Mouse (Mus musculus): ENCODE results near the gene Plod2. TPM values are rescaled to one million over a fixed set of nuclear protein-coding genes. Genes with fewer than 3 reads are reported as not detected.

Plod2 gene
- polyA plus RNA-seq, 1 experiment = 3.6 TPM

GRCm38 (mm10) chr9:92641717-92642116 lies 99.7 kb downstream of the Plod2 start:
- Histone ChIP-seq H3K27ac (ENCODE audit: control insufficient read depth, insufficient read depth, low read depth, low read length) (no peak overlapping the region), H3K4me3 (ENCODE audit: control insufficient read depth, low read depth, low read length) (no peak overlapping the region), H3K36me3 (ENCODE audit: control insufficient read depth, insufficient read depth, low read length) (no peaks in the 10 kb centered on the region), H3K4me1 (ENCODE audit: control insufficient read depth, insufficient read depth, low read length) (no peaks in the 10 kb centered on the region), H3K27me3 (ENCODE audit: control insufficient read depth, insufficient read depth, low read length) (no peaks in the 10 kb centered on the region)
- TF ChIP-seq CTCF (IDR thresholded peaks at IDR 0.05; ENCODE audit: control insufficient read depth, insufficient read depth, insufficient replicate concordance, low read depth, low read length) = no peak
- no peak for TF ChIP-seq POLR2A (IDR thresholded peaks at IDR 0.05; ENCODE audit: control insufficient read depth, low read depth, low read length)

Other genes starting within 250 kb of the Plod2 start
- 139 and 170 TPM in 2 replicates for gene 1700057G04Rik, start 232.8 kb upstream of the Plod2 start, polyA plus RNA-seq (2012; rRNA removed)
- gene Plscr4, start 84.8 kb upstream of the Plod2 start, polyA plus RNA-seq (2012; rRNA removed) = 1.1 and 1.2 TPM in 2 replicates

All from testis, adult 2 months (tissue).